Mouse (Mus musculus): Measurements from ENCODE around the gene Kansl1.

GRCm38 (mm10) chr11:104322142-104322541 lies 146.5 kb downstream of the Kansl1 start:
- no peak for TF ChIP-seq CTCF (IDR thresholded peaks at IDR 0.05; ENCODE audit: control insufficient read depth, insufficient read depth, insufficient replicate concordance, low read depth, low read length)
- no peak for TF ChIP-seq POLR2A (IDR thresholded peaks at IDR 0.05; ENCODE audit: control insufficient read depth, low read depth, low read length)
